Mouse (Mus musculus): ENCODE results near the gene Hmga1. TPM values are rescaled to one million over a fixed set of nuclear protein-coding genes. Genes with fewer than 3 reads are reported as not detected.

The Hmga1 gene
- polyA plus RNA-seq, 1 experiment = 73.2 TPM

GRCm38 (mm10) chr17:27591826-27592564, 35.7 kb downstream of the Hmga1 start:
- 70% methylated on average over 12 of the region's 12 CpGs for WGBS
- DNase-seq = no peak
- Histone ChIP-seq H3K4me1 (ENCODE audit: control insufficient read depth, insufficient read depth, low read length) (peaks cover 9% of the 10 kb centered on the region), H3K4me3 (replicated peaks; ENCODE audit: extremely low read depth, low read depth, low read length) (no peak overlapping the region)
- no peak for TF ChIP-seq CTCF (IDR thresholded peaks at IDR 0.05; ENCODE audit: insufficient read depth, low read length)
- no peak for TF ChIP-seq POLR2A (IDR thresholded peaks at IDR 0.05; ENCODE audit: borderline replicate concordance, extremely low read depth, low read depth, low read length)

- WGBS = 98% methylated on average over 7 of the region's 7 CpGs
- Histone ChIP-seq H3K4me3 (replicated peaks; ENCODE audit: extremely low read depth, low read depth, low read length) (no peak overlapping the region), H3K4me1 (ENCODE audit: control insufficient read depth, insufficient read depth, low read length) (peaks cover 9% of the 10 kb centered on the region)
- no peak for TF ChIP-seq POLR2A (IDR thresholded peaks at IDR 0.05; ENCODE audit: borderline replicate concordance, extremely low read depth, low read depth, low read length)
- TF ChIP-seq CTCF (IDR thresholded peaks at IDR 0.05; ENCODE audit: insufficient read depth, low read length) = no peak
- DNase-seq = no peak
Observed at GRCm38 (mm10) chr17:27592565-27592910, 36.2 kb downstream of the Hmga1 start.

- no peak for DNase-seq
- H3K4me3 ChIP-seq (replicated peaks; ENCODE audit: extremely low read depth, low read depth, low read length) = no peak overlapping the region
- H3K4me1 ChIP-seq (ENCODE audit: control insufficient read depth, insufficient read depth, low read length) = peaks cover 9% of the 10 kb centered on the region
- TF ChIP-seq CTCF (IDR thresholded peaks at IDR 0.05; ENCODE audit: insufficient read depth, low read length) (no peak), POLR2A (IDR thresholded peaks at IDR 0.05; ENCODE audit: borderline replicate concordance, extremely low read depth, low read depth, low read length) (no peak)
- WGBS = 69% methylated on average over 15 of the region's 15 CpGs
Observed at GRCm38 (mm10) chr17:27595659-27596375, 39.5 kb downstream of the Hmga1 start.

GRCm38 (mm10) chr17:27596376-27597190, 40.3 kb downstream of the Hmga1 start:
- Histone ChIP-seq H3K4me3 (replicated peaks; ENCODE audit: extremely low read depth, low read depth, low read length) (no peak overlapping the region), H3K4me1 (ENCODE audit: control insufficient read depth, insufficient read depth, low read length) (peaks cover 9% of the 10 kb centered on the region)
- 61% methylated on average over 21 of the region's 21 CpGs for WGBS
- no peak for DNase-seq
- TF ChIP-seq POLR2A (IDR thresholded peaks at IDR 0.05; ENCODE audit: borderline replicate concordance, extremely low read depth, low read depth, low read length) = no peak

GRCm38 (mm10) chr17:27600286-27600685, 44.0 kb downstream of the Hmga1 start:
- DNase-seq = no peak
- no peak overlapping the region for H3K4me3 ChIP-seq (replicated peaks; ENCODE audit: extremely low read depth, low read depth, low read length)
- WGBS = 74% methylated on average over 3 of the region's 3 CpGs
- H3K4me1 ChIP-seq (ENCODE audit: control insufficient read depth, insufficient read depth, low read length) = peaks cover 9% of the 10 kb centered on the region
- TF ChIP-seq CTCF (IDR thresholded peaks at IDR 0.05; ENCODE audit: insufficient read depth, low read length) (no peak), POLR2A (IDR thresholded peaks at IDR 0.05; ENCODE audit: borderline replicate concordance, extremely low read depth, low read depth, low read length) (no peak)

- WGBS = 76% methylated on average over 5 of the region's 5 CpGs
- TF ChIP-seq POLR2A (IDR thresholded peaks at IDR 0.05; ENCODE audit: borderline replicate concordance, extremely low read depth, low read depth, low read length) = no peak
- no peak for TF ChIP-seq CTCF (IDR thresholded peaks at IDR 0.05; ENCODE audit: insufficient read depth, low read length)
- Histone ChIP-seq H3K4me3 (replicated peaks; ENCODE audit: extremely low read depth, low read depth, low read length) (no peak overlapping the region), H3K4me1 (ENCODE audit: control insufficient read depth, insufficient read depth, low read length) (peaks cover 9% of the 10 kb centered on the region)
- DNase-seq = no peak
Observed at GRCm38 (mm10) chr17:27600869-27601268, 44.6 kb downstream of the Hmga1 start.

- Histone ChIP-seq H3K4me1 (ENCODE audit: control insufficient read depth, insufficient read depth, low read length) (no peaks in the 10 kb centered on the region; the same call in none of the 2 replicates), H3K4me3 (replicated peaks; ENCODE audit: extremely low read depth, low read depth, low read length) (no peak overlapping the region)
- 81% methylated on average over 2 of the region's 2 CpGs for WGBS
- no peak for DNase-seq
- TF ChIP-seq POLR2A (IDR thresholded peaks at IDR 0.05; ENCODE audit: borderline replicate concordance, extremely low read depth, low read depth, low read length) (no peak), CTCF (IDR thresholded peaks at IDR 0.05; ENCODE audit: insufficient read depth, low read length) (no peak)
Observed at GRCm38 (mm10) chr17:27603036-27603435, 46.7 kb downstream of the Hmga1 start.

- WGBS = 69% methylated on average over 21 of the region's 21 CpGs
- Histone ChIP-seq H3K4me3 (replicated peaks; ENCODE audit: extremely low read depth, low read depth, low read length) (no peak overlapping the region), H3K4me1 (ENCODE audit: control insufficient read depth, insufficient read depth, low read length) (no peaks in the 10 kb centered on the region; the same call in none of the 2 replicates)
- no peak for TF ChIP-seq POLR2A (IDR thresholded peaks at IDR 0.05; ENCODE audit: borderline replicate concordance, extremely low read depth, low read depth, low read length)
- no peak for TF ChIP-seq CTCF (IDR thresholded peaks at IDR 0.05; ENCODE audit: insufficient read depth, low read length)
- DNase-seq = no peak
Observed at GRCm38 (mm10) chr17:27603522-27604234, 47.4 kb downstream of the Hmga1 start.

- no peak overlapping the region for H3K4me3 ChIP-seq (replicated peaks; ENCODE audit: extremely low read depth, low read depth, low read length)
- WGBS = 82% methylated on average over 7 of the region's 7 CpGs
Observed at GRCm38 (mm10) chr17:27609576-27609975, 53.3 kb downstream of the Hmga1 start.

More at GRCm38 (mm10) chr17:27609576-27609975, 53.3 kb downstream of the Hmga1 start:
- DNase-seq = no peak
- no peak for TF ChIP-seq POLR2A (IDR thresholded peaks at IDR 0.05; ENCODE audit: borderline replicate concordance, extremely low read depth, low read depth, low read length)
- no peak for TF ChIP-seq CTCF (IDR thresholded peaks at IDR 0.05; ENCODE audit: insufficient read depth, low read length)
- no peaks in the 10 kb centered on the region for H3K4me1 ChIP-seq (ENCODE audit: control insufficient read depth, insufficient read depth, low read length)
